Mouse (Mus musculus) neural tube, embryonic 10.5 days (tissue): ENCODE results near the gene Hgd.

Experiments
- DNase-seq: peaks from one replicate; pipeline ENCODE4 v3.0.0-alpha.2; 2017; ENCODE audit warnings: low spot score; ENCODE audit errors: extremely low spot score

Hgd gene

DNA sequence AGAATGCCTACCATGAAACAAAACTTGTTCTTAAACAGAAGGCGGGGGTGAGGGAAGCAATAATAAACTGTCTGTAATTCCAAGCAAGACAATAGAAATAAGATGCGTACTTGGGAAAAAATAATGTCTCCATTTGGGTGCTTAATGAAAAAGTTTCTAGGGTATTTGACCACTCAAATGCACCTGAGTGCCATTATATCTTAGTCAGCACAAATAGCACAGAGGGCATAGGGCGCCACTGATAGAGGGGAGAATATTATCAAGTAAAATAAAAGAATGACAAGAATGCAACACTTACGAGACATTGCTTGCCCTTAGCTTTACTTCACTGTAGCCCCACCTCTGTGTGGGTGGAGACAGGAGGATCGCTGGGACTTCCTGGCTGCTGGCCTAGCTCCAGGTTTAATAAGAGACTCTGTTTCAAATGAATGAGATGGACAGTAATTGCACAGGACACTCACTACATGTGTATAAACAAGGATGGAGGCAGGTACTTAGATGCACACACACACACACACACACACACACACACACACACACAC lies 85.5 kb downstream of the Hgd start:
- DNase-seq = no peak

DNA sequence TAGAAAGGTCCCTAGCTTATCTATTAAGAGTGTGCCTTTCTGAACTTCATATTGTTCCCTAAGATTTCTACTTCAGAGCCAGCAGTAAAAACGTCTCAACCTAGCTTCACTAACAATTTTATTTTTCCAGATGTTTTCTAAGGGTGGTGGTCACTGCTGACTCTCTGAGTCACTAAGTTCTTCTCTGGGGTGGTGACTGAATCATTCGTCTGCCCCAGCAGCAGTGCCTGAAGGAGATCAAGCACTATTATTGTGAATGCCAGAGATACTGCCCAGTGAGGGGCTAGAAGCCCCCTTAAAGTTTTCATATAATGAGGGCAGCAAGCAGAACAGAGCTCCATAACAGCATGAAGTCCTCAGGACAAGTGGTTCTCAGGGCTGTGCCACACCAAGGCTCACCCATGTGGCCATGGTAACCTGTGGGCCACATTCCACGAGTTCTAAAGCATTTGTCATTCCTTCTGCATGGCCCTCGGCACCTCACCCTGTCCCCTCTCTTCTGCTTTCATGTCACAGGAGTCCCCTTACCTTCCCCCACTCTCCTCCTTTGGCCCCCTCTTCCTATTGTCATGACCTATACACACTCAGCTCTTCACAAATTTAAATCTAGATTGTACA lies 90.8 kb downstream of the Hgd start:
- no peak for DNase-seq

DNA sequence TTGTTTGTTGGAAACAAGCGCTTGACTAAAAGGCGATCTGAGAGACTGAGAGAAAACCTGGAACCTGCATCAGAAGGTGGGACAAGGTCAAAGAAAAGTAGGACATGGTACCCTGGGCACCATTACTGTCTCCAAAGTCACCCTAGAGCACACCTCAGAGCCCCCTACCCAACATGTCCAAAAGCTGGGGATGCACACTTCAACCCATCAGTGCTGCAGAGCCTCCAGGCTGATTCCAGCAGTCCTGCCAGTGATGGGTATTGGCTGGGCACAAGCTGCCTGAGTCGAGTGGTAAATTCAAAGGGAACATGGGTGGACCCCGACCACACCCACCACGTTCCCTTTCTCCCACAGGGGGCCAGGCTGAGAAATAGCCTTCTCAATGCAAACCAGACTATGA lies 95.4 kb downstream of the Hgd start:
- no peak for DNase-seq

DNA sequence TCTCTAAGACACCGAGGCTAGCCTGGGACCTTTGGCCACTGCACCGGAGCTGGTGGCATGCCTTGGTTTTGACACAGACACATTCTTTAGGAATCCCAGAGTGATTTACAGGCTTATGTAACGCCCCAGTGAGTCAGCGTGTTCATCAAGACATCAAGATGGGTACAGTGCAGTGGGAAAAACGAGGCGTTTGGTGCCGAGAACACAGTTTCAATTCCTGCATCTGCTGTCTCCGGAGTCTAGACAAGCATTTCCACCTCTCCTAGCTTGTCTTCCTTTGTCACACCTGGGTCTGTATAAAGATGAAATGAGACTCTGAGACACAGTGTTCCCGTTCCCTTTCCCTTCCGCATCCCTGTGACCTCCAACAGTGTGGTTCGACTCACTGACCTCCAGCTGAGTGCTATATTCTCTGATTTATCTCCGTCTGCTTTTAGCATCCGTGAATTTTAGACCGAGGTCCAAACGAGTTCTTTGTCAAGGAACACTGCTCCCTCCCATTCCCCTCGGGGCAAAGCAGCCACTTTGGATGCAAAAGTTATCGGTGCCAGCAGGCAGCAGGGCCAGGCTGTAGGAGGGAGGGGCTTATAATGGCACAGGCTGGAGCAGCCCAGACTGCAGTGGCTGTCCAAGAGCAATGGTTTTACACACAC lies 96.2 kb downstream of the Hgd start:
- DNase-seq = no peak

DNA sequence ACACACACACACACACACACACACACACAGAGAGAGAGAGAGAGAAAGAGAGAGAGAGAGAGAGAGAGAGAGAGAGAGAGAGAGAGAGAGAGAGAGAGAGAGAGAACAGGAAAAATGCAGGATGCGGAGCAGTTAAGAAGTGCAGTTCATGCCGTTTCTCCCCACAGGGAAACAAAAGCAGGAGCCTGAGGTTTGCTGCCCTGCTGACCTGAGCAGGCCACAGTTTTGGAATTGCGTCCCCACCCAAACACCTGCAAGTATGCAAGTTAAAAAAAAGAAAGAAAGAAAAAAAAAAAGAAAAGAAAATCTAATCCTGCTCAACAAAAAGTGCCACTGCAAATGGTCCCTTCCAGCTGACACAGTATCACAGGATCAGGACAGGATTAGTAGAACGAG lies 96.7 kb downstream of the Hgd start:
- DNase-seq = no peak

DNA sequence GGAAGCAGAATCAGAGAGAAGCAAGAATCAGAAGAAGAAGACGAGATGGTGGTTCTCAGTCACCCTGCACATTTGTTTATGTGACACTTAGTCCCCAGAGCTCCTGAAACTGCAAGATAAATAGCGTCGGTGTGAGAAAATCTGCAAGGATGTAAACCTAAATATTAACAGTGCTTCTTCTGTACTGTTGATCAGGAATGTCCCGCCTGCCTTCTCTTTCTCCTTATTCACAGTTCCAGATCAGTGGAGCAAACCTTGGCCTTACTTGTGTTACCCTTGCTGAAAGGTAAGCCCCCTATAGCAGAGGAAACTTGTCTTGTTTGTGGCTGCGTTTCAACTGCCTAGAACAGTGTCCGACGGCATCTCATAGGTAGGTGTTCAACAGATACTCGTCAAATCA lies 97.6 kb downstream of the Hgd start:
- DNase-seq = no peak

DNA sequence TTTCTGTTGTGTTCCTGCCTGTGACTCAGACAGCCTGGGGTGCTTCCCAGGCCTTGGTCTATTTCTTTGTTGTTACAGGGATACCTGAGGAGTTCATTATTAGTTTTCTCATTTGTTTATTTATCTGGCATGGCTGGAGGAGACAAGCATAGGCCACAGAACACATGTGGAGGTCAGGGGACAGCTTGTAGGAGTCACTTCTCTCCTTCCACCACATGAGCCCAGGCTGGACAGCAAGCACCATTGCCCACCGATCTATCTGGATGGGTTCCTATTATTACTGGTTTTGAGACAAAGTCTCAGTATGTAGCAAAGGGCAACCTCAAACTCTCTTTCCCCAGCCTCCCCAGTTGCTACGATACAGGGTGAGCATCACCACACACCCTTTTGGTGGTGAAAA lies 100.3 kb downstream of the Hgd start:
- no peak for DNase-seq

DNA sequence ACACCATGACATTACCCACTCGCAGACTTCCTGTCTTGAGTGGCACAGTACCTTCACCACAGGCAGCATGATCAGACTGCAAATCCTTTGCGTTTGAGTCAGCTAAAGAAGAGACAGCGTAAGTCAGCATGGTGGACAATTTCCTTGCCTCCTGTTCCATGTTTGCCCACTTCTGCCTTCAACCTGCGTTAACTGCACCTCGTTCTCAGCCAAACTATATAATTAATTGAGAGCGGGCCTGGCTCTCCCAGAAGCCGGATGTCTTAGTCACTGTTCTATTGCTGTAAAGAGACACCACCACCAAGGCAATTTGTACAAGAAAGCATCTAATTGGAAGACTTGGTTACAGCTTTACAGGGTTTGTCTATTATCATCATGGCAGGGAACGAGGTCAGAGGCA lies 100.9 kb downstream of the Hgd start:
- no peak for DNase-seq
